Mouse (Mus musculus) CD8-positive naive resting alpha-beta T cell, adult 57 days (primary cell): ENCODE measurements around the gene Lipo1. TPM values are rescaled to one million over a fixed set of nuclear protein-coding genes. Genes with fewer than 3 reads are reported as not detected.

Experiments
- total RNA-seq: library from RNA; stranded (reverse); gene quantifications from one replicate; pipeline ENCODE4 v1.2.4, GENCODE M21; 2023

The Lipo1 gene
- total RNA-seq: not detected

GRCm38 (mm10) chr19:33787359-33787758 lies at the start of gene Lipo1:
Gene Lipo1, minus strand, starts transcription at chr19:33787459.

GRCm38 (mm10) chr19:33761287-33762086 lies 25.8 kb downstream of the Lipo1 start, which contains the start of gene Lipo3:
Gene Lipo3, minus strand, starts transcription at chr19:33761951.

GRCm38 (mm10) chr19:33751259-33751658 lies 36.0 kb downstream of the Lipo1 start, which contains the start of gene Lipo2:
Gene Lipo2, minus strand, starts transcription at chr19:33751359.

Other genes with a start within 250 kb of the Lipo1 start
- not detected for gene Gm8978, start 162.2 kb downstream of the Lipo1 start, total RNA-seq
- not detected for gene Lipo2, start 36.1 kb downstream of the Lipo1 start, total RNA-seq
- 2.7 TPM for gene Lipo3, start 25.5 kb downstream of the Lipo1 start, total RNA-seq
- not detected for gene Lipf, start 173.7 kb upstream of the Lipo1 start, total RNA-seq
- not detected for gene Lipk, start 220.8 kb upstream of the Lipo1 start, total RNA-seq